Mouse (Mus musculus) heart, postnatal 25 days (tissue): ENCODE measurements around the gene Gm44790. TPM values are rescaled to one million over a fixed set of nuclear protein-coding genes. Genes with fewer than 3 reads are reported as not detected.

Experiments
- total RNA-seq, 2 experiments: library from RNA; stranded (reverse); gene quantifications; 2 replicates each; pipeline ENCODE4 v1.2.3; 2021

The Gm44790 gene
- total RNA-seq, 2 experiments from 2014 or later: 0.36 TPM; not detected in 1

Other genes starting within 250 kb of the Gm44790 start
- gene Tgfa, start 231.4 kb upstream of the Gm44790 start, total RNA-seq: 1 to 10 TPM; 1.6 to 1.7 TPM
- 10 to 100 TPM; 25.2 to 29.7 TPM for gene Fam136a, start 61.0 kb upstream of the Gm44790 start, total RNA-seq
- gene Snrpg, start 55.4 kb upstream of the Gm44790 start, total RNA-seq: 10 to 100 TPM; 45.9 to 49.7 TPM
- gene Pcyox1, start 29.5 kb upstream of the Gm44790 start, total RNA-seq: 10 to 100 TPM; 62.1 to 72.9 TPM
- 10 to 100 TPM; 26.6 to 27.1 TPM for gene Tia1, start 22.4 kb upstream of the Gm44790 start, total RNA-seq
- 10 to 100 TPM in 1 of 2 experiments, 1 to 10 TPM in 1; 9.1 to 12.4 TPM for gene C87436, start 11.7 kb downstream of the Gm44790 start, total RNA-seq
- 100 to 1,000 TPM; 153 to 166 TPM for gene Pcbp1, start 99.7 kb downstream of the Gm44790 start, total RNA-seq
- under 1 TPM in 1 of 2 experiments, not detected in 1; 0.16 TPM for gene Asprv1, start 201.5 kb downstream of the Gm44790 start, total RNA-seq
- gene Mxd1, start 242.5 kb downstream of the Gm44790 start, total RNA-seq: 1 to 10 TPM; 7.5 to 9.1 TPM